Mouse (Mus musculus) heart, postnatal 0 days (tissue): ENCODE measurements around the gene Olfr394.

ENCODE experiments used
- CTCF ChIP-seq: IDR thresholded peaks from 2 replicates; pipeline ENCODE4 v1.5.1; 2016; ENCODE audit warnings: antibody characterized with exemption, control low read depth, low read depth
- EP300 ChIP-seq: IDR thresholded peaks from 2 replicates; pipeline ENCODE4 v1.6.1; 2016; ENCODE audit warnings: antibody characterized with exemption, low read depth

GRCm38 (mm10) chr11:73851354-73851753 lies 39.2 kb downstream of the Olfr394 start, which contains the start of gene Olfr393:
- TF ChIP-seq CTCF (no peak), EP300 (no peak)
